Mouse (Mus musculus) olfactory bulb, adult 2 months (tissue): ENCODE data around the gene Rabl6. TPM values are rescaled to one million over a fixed set of nuclear protein-coding genes. Genes with fewer than 3 reads are reported as not detected.

Source experiments
- H3K27ac ChIP-seq: fragments of 200-500 bp; 2 replicates; pipeline ENCODE4 v1.5.1; 2012; ENCODE audit warnings: low read depth, low read length; ENCODE audit not compliant: insufficient read depth
- H3K4me1 ChIP-seq: fragments of 200-500 bp; 2 replicates; pipeline ENCODE4 v1.6.1; 2012; ENCODE audit warnings: low read length; ENCODE audit not compliant: control insufficient read depth, insufficient read depth
- H3K4me3 ChIP-seq: fragments of 200-500 bp; 2 replicates; pipeline ENCODE4 v1.5.1; 2012; ENCODE audit warnings: mild to moderate bottlenecking, low read depth, low read length, moderate library complexity; ENCODE audit not compliant: insufficient read depth
- CTCF ChIP-seq: fragments of 200-500 bp; IDR thresholded peaks from 2 replicates; pipeline ENCODE4 v1.5.1; 2012; ENCODE audit warnings: low read depth, mild to moderate bottlenecking, low read length, moderate library complexity; ENCODE audit not compliant: insufficient read depth
- POLR2A ChIP-seq: fragments of 200-500 bp; IDR thresholded peaks from 2 replicates; pipeline ENCODE4 v1.6.1; 2012; ENCODE audit warnings: mild to moderate bottlenecking, low read depth, low read length, moderate library complexity; ENCODE audit not compliant: insufficient read depth
- WGBS: fragments of 180-500 bp; shearing (Covaris S2); methylation state at CpG from one replicate; pipeline ENCODE4 v1.1.7; 2018; 5-methylcytosine and 5-hydroxymethylcytosine counted together
- polyA plus RNA-seq: library from polyadenylated mRNA; stranded (reverse); fragments of >200 nt; gene quantifications from 2 replicates; pipeline ENCODE4 v1.2.4, GENCODE M21; 2012; ENCODE audit warnings: low replicate concordance; ENCODE audit not compliant: missing spikeins, insufficient read depth, insufficient read length

Rabl6 gene
- polyA plus RNA-seq, 1 experiment: not detected

DNA sequence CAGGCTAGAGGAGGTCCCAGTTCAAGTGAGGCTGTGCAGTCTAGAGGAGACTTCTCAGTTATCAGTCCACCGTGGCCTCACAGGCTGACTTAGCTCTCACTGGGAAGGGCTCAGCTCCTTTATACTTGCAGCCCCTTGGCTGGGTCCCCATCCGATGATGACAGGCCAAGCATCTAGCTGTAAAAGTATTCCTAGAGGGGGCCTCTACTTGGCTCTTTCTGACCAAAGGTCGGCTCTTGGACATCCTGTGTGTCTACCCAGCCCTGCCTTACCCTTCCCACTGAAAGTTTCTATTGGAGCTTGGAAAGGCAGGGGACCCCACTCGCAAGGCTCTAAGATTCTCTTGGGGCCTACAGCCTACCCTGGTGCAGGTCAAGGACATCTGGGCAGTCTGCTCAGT is 37.1 kb downstream of the Rabl6 start:
- no peak overlapping the region for H3K4me3 ChIP-seq
- TF ChIP-seq CTCF: no peak
- TF ChIP-seq POLR2A: no peak
- 88% methylated on average over 4 of the region's 4 CpGs for WGBS

DNA sequence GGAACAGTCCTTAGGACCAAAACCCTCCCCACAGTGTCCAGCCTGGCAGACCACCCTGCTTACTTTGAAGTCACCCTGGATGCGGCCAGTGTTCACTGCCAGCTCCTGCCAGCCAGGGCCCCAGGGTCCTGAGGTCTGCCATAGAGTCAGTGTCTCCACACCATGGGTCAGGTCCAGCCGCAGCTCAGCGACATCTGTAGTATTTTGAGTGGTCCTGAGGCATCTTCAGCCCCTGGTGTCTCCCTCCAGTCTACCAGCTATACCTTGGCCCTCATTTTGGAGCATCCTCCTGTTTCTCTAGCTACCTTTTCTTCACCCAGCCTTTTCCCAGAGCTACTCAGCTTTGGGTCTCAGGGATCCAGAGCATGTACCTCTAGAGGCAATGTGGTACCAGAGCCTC is 39.0 kb downstream of the Rabl6 start:
- Histone ChIP-seq H3K27ac (no peak overlapping the region), H3K4me1 (peaks cover 7% of the 10 kb centered on the region), H3K4me3 (no peak overlapping the region)
- no peak for TF ChIP-seq POLR2A
- no peak for TF ChIP-seq CTCF
- WGBS: 95% methylated on average over 3 of the region's 3 CpGs

More for the DNA sequence above, 37.1 kb downstream of the Rabl6 start:
- Histone ChIP-seq H3K4me1 (peaks cover 17% of the 10 kb centered on the region), H3K27ac (no peak overlapping the region)

DNA sequence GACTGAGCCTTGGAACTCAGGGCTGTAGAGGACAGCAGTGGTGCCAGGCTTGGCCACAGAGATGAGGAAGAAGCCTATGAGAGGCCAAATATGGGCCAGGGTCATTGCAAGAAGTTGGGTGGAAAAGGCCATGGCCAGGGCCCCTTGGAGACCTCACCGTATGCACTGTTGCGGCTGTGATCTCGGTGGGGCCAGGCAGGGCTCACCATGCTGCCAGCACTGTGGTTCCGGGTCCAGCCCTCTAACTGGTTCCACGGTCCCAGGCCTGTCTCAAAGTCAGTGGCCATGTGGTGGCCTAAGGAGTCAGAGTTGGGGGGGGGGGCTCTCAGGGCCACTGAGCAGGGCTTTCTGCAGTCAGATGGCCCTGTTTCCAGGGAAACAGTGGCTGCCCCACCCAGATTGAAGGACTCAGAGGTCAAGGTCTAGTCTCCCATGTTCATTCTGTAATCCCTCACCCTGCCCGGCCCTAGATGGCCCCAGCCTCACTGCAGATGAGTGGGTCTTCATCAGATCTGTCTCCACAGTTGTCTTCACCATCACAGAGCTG is 39.8 kb downstream of the Rabl6 start:
- no peak overlapping the region for H3K4me3 ChIP-seq
- no peak for TF ChIP-seq POLR2A
- TF ChIP-seq CTCF: no peak
- no peak overlapping the region for H3K27ac ChIP-seq
- WGBS: 83% methylated on average over 6 of the region's 6 CpGs
- peaks cover 7% of the 10 kb centered on the region for H3K4me1 ChIP-seq

DNA sequence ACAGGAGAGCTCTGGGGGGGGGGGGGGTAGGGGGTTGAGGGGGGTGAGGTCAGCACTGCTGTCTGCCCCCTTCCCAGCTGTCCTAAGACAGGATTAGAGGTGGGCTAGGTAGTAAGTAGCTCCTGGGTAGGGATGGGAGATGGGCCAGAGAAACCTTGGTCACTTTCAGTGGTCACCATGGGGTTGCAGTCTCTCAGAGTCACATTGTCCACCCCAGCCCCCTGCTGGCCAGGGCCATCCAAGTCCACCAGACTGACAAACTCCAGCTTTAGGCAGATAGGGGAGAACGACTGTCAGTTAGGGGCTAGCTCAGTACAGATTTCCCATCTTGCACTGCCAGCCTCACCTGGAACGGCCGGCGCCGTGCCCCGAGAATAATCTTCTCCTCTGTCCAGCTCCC is 41.8 kb downstream of the Rabl6 start:
- no peak for TF ChIP-seq CTCF
- TF ChIP-seq POLR2A: no peak
- Histone ChIP-seq H3K4me1 (no peaks in the 10 kb centered on the region), H3K4me3 (no peak overlapping the region), H3K27ac (no peak overlapping the region)
- 88% methylated on average over 6 of the region's 6 CpGs for WGBS

DNA sequence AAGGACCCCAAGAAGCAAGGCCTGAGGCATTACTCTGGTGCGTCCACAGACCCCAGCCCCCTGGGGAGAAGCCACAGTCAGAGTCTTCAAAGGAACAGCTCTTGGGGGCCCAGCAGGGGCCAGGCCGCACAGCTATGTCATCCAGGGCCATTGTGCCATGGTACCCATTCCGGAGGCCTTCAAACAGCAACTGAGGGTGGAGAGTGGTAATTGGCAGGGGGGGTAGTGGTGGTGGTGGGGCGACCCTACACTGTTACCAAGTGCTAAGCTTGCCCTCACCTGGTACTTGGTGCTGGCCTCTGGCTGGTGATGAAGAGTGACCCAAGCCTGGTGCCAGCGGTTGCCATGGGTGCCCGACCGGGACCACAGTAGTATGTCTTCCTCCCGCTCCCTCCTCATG is 42.6 kb downstream of the Rabl6 start:
- WGBS: 88% methylated on average over 8 of the region's 8 CpGs
- Histone ChIP-seq H3K4me1 (no peaks in the 10 kb centered on the region), H3K4me3 (no peak overlapping the region), H3K27ac (no peak overlapping the region)
- TF ChIP-seq POLR2A: no peak
- TF ChIP-seq CTCF: no peak

DNA sequence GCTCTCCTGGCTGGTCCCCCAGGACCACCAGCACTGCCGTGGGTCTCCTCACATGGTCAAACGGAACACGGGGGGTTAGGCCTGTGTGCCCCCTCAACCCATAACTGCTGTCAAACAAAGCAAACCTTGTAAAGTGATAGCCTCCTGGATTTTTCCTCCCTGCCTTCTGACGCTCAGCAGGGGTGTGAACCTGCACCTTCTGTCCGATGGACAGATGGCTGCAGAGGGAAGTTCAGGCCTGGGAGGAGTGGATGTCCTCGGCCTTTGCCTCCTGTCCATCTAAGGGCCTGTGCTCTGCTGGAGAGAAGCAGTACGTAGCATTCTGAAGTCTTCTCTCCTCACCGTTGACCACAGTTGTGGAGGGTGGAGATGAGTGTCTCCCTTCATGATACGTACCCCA is 46.4 kb downstream of the Rabl6 start:
- no peak overlapping the region for H3K27ac ChIP-seq
- H3K4me3 ChIP-seq: no peak overlapping the region
- TF ChIP-seq CTCF (no peak), POLR2A (no peak)
- WGBS: 86% methylated on average over 9 of the region's 9 CpGs
- H3K4me1 ChIP-seq: peaks cover 3% of the 10 kb centered on the region; the same call in 1 of the 2 replicates

DNA sequence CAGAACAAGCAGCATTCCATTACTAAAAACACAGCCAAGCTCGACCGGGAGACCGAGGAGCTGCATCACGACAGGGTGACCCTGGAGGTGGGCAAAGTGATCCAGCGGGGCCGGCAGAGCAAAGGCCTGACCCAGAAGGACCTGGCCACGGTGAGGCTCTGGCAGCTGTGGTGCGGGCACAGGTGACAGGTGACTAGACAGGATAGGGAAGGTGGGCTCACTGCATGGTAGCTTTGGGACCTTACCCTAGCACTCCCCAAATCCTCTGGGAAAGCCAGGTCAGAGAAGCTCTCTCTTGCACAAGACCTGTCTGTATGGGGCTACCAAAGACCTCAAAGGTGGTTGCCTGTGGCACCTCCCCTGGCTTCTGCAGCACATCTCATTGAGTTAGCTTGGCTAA is 47.8 kb downstream of the Rabl6 start:
- 85% methylated on average over 8 of the region's 8 CpGs for WGBS
- no peak for TF ChIP-seq CTCF
- no peak for TF ChIP-seq POLR2A

DNA sequence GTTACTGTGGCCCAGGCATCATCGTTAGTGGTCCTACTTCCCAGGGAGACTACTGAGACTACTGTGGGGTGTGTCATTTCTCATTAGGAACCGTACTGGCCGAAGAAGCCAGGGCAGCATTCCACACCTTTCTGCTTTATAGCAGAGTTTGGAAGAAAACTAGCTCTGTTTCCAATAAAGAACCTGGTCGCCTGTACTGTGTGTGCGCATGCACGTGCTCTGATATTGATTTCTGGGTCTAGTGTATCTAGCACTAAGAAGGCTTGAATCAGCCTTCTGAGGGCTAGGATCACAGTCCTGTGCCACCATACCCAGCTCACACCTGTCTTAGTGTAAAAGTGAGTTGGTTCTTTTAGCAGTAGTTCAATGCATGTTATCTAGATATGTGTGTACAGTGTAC is 49.5 kb downstream of the Rabl6 start:
- no peak for TF ChIP-seq POLR2A
- TF ChIP-seq CTCF: no peak
- no peak overlapping the region for H3K27ac ChIP-seq
- WGBS: 34% methylated on average over 6 of the region's 6 CpGs
- peaks cover 3% of the 10 kb centered on the region; the same call in 1 of the 2 replicates for H3K4me1 ChIP-seq
- H3K4me3 ChIP-seq: no peak overlapping the region

More for the DNA sequence above, 47.8 kb downstream of the Rabl6 start:
- Histone ChIP-seq H3K4me1 (peaks cover 3% of the 10 kb centered on the region; the same call in 1 of the 2 replicates), H3K27ac (no peak overlapping the region), H3K4me3 (no peak overlapping the region)

DNA sequence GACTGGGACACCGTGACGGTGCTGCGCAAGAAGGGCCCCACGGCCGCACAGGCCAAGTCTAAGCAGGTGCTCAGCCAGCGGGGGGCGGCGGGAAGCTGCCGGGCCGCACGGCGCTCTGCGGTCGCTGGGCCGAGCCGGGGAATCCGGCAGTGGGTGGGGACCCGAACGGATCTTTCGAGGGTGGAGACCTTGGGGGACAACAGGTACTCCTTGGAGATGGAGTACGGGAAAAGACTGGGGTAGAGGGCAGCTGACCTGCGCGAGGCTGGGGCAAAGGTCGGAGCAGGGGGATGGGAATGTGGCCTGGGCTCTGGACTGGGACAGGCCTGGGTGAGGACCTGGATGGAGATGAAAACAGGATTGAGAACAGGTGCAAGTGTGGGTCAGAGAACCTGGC is 50.4 kb downstream of the Rabl6 start:
- no peak for TF ChIP-seq CTCF
- no peak for TF ChIP-seq POLR2A
- 1% methylated on average over 24 of the region's 24 CpGs for WGBS
- peaks cover 3% of the 10 kb centered on the region; the same call in 1 of the 2 replicates for H3K4me1 ChIP-seq

More for the DNA sequence above, 50.4 kb downstream of the Rabl6 start:
- peak overlapping the region; percentile 47; the same call in 1 of the 2 replicates for H3K27ac ChIP-seq
- peak overlapping the region; percentile 83 for H3K4me3 ChIP-seq
